Mouse (Mus musculus) ES-Bruce4 (cell line): ENCODE results near the gene Vars.

Experiments
- CTCF ChIP-seq: IDR thresholded peaks from one replicate; pipeline ENCODE4 v1.8.1; 2011; ENCODE audit warnings: low read depth, low read length
- EP300 ChIP-seq: IDR thresholded peaks from 2 replicates; pipeline ENCODE4 v1.6.1; 2011; ENCODE audit warnings: low read depth, low read length; ENCODE audit not compliant: insufficient read depth
- POLR2A ChIP-seq: IDR thresholded peaks from one replicate; pipeline ENCODE4 v1.8.1; 2011; ENCODE audit warnings: low read length; ENCODE audit not compliant: insufficient read depth

- no peak for TF ChIP-seq CTCF
- peak; percentile 66 for TF ChIP-seq EP300
- TF ChIP-seq POLR2A = peak; percentile 59
Measured at GRCm38 (mm10) chr17:35051156-35052086, 50.6 kb downstream of the Vars start.
